Mouse (Mus musculus) kidney, adult 2 months (tissue): ENCODE results near the gene Pced1b.

Experiments used
- CTCF ChIP-seq: fragments of 200-500 bp; conservative IDR thresholded peaks from 2 replicates; pipeline ENCODE4 v1.5.1; 2011; ENCODE audit warnings: low read depth, mild to moderate bottlenecking, control low read depth, low read length, moderate library complexity, mixed read lengths; ENCODE audit not compliant: insufficient read depth, insufficient read length
- POLR2A ChIP-seq: fragments of 200-500 bp; IDR thresholded peaks from one replicate; pipeline ENCODE4 v1.6.1; 2011; ENCODE audit warnings: low read depth, low read length, control low read depth

DNA sequence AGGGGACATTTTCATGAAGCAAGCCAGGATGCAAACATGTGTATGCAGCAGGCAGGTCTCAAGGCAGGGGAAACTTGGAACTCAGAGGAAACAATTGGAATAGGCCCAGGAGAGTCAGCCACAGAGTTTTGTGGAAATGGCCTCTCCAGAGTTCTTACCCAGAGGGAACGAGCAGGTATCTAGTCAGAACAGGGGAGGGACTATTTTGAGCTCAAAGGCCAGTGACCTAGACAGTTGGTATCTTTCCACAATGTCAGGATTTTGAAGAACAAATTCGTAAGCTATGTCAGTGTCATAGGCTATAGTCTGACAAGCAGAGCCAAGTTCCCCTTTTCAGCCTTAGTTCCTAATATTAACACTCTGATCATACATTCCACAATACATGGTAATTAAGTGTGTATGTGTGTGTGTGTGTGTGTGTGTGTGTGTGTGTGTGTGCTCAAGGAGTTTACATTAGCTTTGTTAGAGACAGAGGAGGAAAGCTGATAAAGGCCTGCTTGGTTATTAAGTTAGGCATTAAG, 168.6 kb downstream of the Pced1b start:
- TF ChIP-seq CTCF, result no peak
- no peak for TF ChIP-seq POLR2A
